Mouse (Mus musculus) common myeloid progenitor, adult 5-6 weeks (primary cell): ENCODE measurements around the gene Txlna. TPM values are rescaled to one million over a fixed set of nuclear protein-coding genes. Genes with fewer than 3 reads are reported as not detected.

ENCODE experiments used
- ATAC-seq: replicated peaks from 2 replicates; pipeline ENCODE4 v1.8.0; 2016; ENCODE audit warnings: low read depth, mild to moderate bottlenecking, moderate TSS enrichment, inconsistent platforms; ENCODE audit not compliant: poor library complexity, severe bottlenecking
- total RNA-seq: library from RNA; stranded (forward); fragments of 200-1000, 187-1606 nt; gene quantifications from 2 replicates; pipeline ENCODE4 v1.2.3, GENCODE M21; 2017

Gene Txlna
- total RNA-seq, 1 experiment from 2014 or later = 134 TPM

GRCm38 (mm10) chr4:129625496-129625895, 15.4 kb downstream of the Txlna start:
- no peak for ATAC-seq

DNA sequence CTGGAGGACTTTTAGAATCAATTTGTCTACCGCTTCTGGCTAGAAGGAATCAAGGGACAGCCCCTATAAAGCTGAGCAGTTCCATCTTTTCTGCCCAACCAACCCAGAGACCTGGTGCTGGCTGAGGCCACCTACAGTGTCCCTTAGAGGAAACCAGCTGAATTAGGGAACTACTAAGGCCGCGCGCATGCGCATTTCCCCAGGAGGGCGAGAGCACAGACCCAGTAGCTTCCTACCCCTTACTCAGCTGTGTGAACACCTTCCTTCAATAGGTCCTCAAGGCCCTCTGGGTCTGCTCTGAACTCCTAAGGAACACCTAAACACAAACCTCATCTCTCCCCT, 15.9 kb downstream of the Txlna start:
- ATAC-seq = peak; percentile 59

DNA sequence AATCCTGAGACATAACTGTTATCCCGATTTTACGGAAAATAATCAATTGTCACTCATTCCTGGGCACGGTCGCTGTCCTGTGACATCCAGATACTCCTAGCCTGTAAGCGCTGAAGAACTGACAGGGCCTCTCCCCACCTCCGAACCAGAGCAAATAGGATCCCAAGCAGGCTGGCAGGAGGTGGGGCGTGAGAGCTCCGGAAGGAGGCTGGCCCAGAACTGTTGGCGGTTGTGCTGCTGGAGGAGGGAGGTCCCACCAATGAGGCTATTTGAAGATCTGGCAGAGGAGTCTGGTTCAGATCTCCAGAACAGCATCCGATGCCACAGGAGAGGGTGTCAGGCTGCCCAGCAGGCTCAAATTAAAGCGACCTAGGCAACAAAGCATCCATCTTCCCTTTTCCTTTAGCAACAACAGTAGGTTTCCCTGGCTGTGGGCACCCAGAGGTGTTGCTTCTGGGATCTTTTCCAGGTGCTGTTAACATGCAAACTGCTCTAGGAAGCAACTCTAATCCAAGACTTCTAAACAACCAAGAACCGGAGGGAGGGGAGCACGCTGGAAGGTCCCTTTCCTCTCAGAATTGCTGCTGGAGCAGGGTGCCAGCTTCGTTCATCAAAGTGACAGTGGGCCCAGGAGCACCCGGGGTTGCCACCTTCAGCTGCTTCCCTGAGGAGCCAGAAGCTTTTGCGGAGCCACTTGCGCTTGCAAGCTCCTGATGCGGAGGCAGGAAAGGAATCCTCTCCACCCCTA, 16.4 kb downstream of the Txlna start:
- ATAC-seq = peak; percentile 91

DNA sequence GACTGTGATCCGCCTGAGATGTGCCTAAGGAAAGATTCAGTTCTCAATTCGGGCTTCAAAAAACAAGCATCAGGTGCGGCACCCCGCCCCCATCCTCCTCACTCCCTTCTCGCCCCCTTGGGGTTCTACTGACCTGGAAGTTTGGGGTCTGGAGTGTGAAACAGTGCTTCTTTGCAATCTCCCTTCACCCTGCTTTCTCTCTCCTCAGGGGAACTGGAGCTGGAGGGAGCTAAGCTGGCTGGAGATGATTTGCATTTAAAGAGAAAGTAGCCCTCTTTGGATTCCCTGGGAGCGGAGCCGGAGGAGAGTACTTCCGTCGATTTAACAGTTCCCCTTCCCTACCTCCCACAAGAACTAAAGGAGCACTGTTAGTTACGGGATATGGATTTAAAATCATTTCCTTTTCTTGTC, 17.2 kb downstream of the Txlna start, which contains the start of gene Ccdc28b:
Gene Ccdc28b, minus strand, starts transcription at position 267 of the 411 bp plus-strand sequence.
- peak; percentile 8 for ATAC-seq

DNA sequence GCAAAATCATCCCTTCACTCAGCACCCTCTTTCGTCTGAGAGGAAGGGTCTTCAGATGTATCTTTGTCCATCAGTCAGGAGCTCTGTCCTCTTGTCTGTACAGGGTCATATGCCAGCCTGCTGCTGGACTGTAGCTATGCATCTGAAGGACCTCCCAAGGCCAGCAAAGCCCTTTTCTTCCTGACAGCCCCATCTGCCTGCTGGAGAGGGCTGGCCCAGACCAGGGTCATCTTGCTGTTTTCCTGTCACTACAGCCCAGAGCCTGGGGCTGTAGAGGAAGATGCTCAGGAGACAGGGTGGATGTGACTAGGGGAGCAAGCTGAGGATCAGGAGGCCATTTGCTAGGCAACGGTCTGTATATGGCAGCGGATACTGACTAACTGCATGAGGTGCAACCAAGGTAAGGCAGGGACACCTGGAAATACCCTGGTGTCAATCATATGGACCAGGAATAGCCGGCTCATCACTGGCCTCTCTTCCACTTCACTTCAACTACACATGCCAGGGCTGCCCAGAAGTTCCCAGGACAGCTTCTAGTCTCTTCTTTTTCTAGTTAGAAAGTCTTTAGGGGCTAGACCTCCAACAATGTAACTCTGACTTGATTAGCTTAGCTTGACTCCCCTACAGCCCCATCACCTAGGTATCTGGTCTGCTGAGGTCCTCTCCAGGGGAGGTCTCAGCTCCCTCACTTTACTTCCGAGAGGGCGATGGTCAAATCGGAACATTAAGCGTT, 17.9 kb downstream of the Txlna start:
- ATAC-seq = no peak

DNA sequence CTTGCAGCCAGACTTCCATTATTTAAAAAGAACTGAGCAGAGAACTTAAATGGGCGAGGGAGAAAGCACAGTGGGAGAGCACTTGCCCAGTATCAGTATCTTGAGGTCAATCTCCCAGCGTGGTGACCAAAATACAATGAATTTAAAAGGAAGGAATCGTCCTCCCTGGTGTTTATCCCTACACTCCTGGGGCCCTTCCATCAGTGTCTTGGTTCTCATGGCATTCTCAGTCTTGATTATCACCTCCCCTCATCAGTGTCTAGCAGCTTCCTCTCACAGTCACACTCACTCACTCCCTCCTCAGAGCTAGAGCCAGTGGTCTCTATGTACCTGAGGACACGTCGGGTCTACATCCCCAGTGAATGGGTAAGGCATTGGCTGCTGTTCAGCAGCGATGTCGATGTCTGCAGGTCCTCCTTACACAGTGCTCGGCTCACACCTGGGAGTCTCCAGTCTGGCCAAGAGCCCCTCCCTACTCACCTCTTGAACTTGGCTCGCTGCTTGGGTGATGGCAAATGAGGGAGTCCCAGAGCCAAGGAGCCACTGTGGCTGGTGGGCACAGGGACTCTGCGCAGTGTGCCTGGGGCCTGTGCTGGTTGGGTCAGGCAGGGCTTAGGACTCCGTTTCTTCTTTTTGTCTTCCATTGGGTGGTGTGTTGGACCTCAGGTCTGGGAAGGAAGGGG, 18.6 kb downstream of the Txlna start:
- ATAC-seq = no peak

DNA sequence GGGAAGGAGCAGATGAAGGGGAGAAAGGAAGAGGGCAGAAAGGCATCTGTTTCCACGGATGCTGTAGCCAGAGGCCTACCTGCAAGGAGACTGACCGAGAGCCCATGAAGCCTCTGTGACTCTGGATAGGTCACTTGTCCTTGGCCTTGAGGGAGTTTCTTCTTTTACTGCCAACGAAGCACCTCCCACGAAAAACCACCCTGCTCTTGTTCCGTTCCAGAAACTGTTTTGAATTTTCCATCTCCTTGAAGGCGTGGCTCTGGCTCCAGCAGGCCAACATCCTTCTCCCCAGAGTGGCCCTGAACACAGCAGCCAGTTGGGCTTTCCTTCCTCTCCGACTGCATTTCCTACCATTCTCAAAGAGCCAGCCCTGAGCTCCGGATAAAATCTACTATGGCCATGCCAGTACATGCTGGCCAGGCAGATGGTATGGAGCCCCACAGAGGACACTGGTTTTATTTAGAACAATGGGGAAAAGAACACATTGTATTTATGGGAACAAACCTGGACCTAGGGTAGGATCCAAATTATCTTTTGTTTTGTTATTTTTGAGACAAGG, 19.5 kb downstream of the Txlna start:
- no peak for ATAC-seq

- ATAC-seq = no peak
These were observed 20.2 kb downstream of the Txlna start for GRCm38 (mm10) chr4:129620419-129621282.

DNA sequence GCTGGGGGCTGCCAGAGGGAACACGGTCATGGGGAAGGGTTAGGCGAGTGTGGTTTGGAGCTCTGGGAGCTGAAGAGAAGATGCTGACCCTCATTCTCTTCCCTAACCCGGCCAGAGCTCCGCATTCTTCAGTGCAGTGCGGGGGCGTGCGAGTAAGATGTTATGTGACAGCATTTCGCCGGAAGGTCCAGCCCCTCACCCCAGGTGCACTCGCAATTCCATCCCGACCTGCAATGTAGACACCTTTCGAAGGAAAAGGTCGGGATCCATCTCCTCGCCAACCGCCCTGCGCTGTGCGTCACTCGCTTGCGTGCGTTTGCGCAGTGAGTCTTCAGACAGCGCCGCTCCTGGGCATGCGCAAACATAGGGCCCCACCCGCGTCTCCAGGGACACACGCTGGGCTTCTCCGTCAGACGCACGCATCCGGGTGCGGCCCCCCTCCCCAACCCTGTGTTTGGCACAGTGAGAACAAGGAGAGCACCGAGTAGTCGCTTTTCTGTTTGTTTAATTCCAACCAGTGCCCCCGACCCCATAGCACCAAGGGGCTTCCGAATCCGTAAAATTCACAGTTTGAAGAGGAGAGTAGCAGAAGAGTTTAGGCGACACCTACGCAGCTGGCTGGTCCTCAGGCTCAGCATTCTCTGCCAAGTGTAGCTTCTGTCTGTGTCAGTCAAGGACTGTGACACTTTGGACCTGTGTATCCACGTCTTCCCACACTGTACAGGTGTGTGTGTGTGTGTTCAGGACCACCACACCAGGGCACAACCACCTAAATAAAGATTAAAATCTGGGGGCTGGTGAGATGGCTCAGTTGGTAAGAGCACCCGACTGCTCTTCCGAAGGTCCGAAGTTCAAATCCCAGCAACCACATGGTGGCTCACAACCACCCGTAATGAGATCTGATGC, 21.8 kb downstream of the Txlna start, which contains the start of gene Iqcc:
Gene Iqcc, minus strand, starts transcription at position 314 of the 906 bp plus-strand sequence.
- ATAC-seq = peak; percentile 85

GRCm38 (mm10) chr4:129618031-129618430, 22.8 kb downstream of the Txlna start:
- no peak for ATAC-seq

- no peak for ATAC-seq
These were observed 23.7 kb downstream of the Txlna start for GRCm38 (mm10) chr4:129617121-129617641.

DNA sequence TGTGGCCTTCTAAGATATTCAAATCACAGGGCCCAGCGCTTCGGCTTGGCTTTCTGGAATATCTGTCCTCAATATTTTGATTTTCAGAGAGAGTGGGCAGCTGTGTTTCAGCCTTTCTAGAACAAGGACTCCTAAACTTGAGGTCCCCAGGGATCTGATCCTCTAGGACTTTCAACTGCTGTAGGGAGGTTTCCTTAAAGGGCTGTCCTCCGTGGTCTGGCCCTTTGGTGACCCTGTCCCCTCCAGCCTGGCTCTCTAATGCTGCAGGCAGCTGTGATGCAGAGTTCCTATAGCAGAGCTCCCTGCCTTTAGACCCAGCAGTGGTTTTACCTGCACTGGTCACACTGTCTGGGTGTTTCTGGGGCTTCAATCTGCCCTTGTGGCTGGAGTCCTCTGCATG, 24.2 kb downstream of the Txlna start:
- no peak for ATAC-seq

DNA sequence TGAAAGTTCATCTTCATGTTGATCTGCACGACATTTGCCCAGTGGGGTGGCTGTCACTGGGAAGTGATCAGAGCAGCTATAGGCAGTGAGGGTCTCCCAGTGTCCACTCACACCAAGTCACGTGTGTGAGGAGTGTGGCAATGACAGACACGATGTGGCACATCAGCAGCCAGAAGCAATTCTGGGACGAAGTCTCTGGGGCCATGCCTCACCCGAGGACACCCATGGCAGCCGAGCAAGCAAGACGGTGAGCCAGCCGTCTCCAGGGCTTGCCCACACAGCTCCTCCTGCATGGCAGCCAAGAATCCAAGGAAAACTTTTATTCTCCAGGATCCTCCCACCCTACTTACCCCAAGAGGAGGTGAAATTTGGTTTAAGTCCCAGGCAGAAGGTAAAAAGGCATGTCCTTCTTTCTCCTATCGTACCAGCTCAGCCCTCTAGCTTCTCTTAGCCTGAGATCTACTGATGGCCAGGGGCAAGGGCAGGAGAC, 25.0 kb downstream of the Txlna start:
- ATAC-seq = no peak

- ATAC-seq = no peak
These were observed 26.8 kb downstream of the Txlna start, which contains the start of gene Dcdc2b for GRCm38 (mm10) chr4:129614093-129614492. Gene Dcdc2b (minus strand): TSS chr4:129614257.

DNA sequence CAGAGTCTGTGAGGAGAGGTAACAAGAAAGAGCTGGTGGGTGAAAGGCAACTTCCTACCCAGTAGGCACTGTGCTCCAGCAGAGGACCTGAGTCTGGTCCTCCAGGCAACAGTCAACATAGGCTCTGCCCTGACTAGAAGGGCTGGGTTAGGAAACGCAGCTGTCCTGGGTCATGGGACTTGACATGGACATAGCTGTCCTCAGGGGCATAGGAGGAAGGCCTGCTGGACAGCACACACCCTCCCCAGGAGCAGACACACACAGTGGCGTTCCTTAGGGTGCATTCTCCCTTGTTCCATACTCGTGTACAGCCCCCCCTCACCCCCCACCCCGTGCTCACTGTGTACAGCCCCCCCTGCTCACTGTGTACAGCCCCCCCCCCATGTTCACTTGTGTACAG, 30.4 kb downstream of the Txlna start:
- no peak for ATAC-seq

GRCm38 (mm10) chr4:129610026-129610425, 30.8 kb downstream of the Txlna start:
- no peak for ATAC-seq

DNA sequence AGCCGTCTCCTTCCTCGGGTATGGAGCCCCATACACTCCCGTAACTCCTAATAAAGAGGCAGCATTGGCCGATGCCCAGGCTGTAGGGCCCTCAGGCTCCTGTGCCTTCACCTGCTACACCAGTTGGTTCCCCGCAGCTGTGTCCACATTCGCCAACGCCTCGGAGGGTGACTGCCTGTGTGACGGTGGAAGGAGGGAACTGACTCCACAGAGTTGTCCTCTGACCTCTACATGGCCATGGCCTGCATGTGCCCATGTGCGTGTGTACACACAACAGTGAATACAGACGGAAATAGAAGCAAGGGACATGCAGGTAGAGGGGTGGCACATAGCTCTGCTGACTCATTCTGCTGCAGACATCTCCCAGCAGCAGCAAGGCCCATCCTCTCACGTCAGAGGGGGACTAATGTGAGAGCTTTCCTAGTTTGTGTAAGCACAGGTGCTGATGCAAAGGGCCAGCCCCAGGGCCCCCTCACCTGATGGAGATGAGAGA, 31.7 kb downstream of the Txlna start:
- no peak for ATAC-seq

GRCm38 (mm10) chr4:129608426-129609025, 32.3 kb downstream of the Txlna start:
- peak; percentile 96 for ATAC-seq
